Mouse (Mus musculus) forebrain, embryonic 13.5 days (tissue): ENCODE data around the gene Slc22a6. TPM values are rescaled to one million over a fixed set of nuclear protein-coding genes. Genes with fewer than 3 reads are reported as not detected.

Experiments
- ATAC-seq: fragments of 200-750 bp; cut with Nextera tagmentation; 2 replicates; pipeline ENCODE4 v1.8.0; 2017
- H3K27ac ChIP-seq: fragments of 300-500 bp; sonication (generic); 2 replicates; pipeline ENCODE4 v1.5.1; 2015; ENCODE audit warnings: inconsistent platforms, mild to moderate bottlenecking, moderate library complexity
- H3K27me3 ChIP-seq: fragments of 300-500 bp; sonication (generic); 2 replicates; pipeline ENCODE4 v1.6.1; 2015; ENCODE audit warnings: mild to moderate bottlenecking, inconsistent platforms
- H3K36me3 ChIP-seq: fragments of 300-500 bp; sonication (generic); 2 replicates; pipeline ENCODE4 v1.6.1; 2015; ENCODE audit warnings: mild to moderate bottlenecking, inconsistent platforms; ENCODE audit not compliant: poor library complexity, severe bottlenecking
- H3K4me1 ChIP-seq: fragments of 300-500 bp; sonication (generic); 2 replicates; pipeline ENCODE4 v1.6.1; 2015; ENCODE audit warnings: inconsistent platforms
- H3K4me2 ChIP-seq: fragments of 300-500 bp; sonication (generic); 2 replicates; pipeline ENCODE4 v1.6.1; 2015; ENCODE audit warnings: inconsistent platforms, mild to moderate bottlenecking, moderate library complexity
- H3K4me3 ChIP-seq: fragments of 300-500 bp; sonication (generic); 2 replicates; pipeline ENCODE4 v1.5.1; 2015; ENCODE audit warnings: mild to moderate bottlenecking, inconsistent platforms
- H3K9ac ChIP-seq: fragments of 300-500 bp; sonication (generic); 2 replicates; pipeline ENCODE4 v1.6.1; 2015; ENCODE audit warnings: mild to moderate bottlenecking, inconsistent platforms
- H3K9me3 ChIP-seq: fragments of 300-500 bp; sonication (generic); replicated peaks from 2 replicates; pipeline ENCODE4 v1.6.1; 2016; ENCODE audit warnings: inconsistent platforms
- WGBS: fragments of 180-500 bp; shearing (Covaris S2); methylation state at CpG from one replicate; pipeline ENCODE4 v1.1.7; 2015; 5-methylcytosine and 5-hydroxymethylcytosine counted together
- polyA plus RNA-seq: library from polyadenylated mRNA; unstranded; fragments of >200 nt; fragmentation: Nextera tagmentation; extraction: Ambion mirVana; gene quantifications from 2 replicates; pipeline ENCODE4 v1.2.1, GENCODE M21; 2015

The Slc22a6 gene
- polyA plus RNA-seq, 1 experiment from 2014 or later: 3.2 TPM

DNA sequence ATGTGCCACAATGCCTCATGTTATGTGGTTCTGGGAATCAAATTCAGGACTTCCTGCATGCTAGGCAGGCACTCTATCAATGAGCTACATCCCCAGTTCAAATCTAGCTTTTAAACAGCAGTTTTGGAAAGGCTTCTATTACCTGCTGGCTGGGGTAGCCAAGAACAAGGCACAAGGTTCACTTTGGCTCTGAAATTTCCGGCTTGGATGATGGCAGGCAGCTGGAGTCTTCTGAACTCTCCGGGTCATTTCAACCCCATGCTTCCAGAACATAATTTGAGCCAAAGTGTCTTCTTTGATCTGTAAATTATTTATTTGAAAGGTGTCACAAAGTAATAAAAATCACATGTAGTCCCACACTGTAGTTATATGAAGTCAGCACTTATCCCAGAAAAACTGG lies 4.7 kb upstream of the Slc22a6 start:
- H3K27me3 ChIP-seq: no peaks in the 10 kb centered on the region
- ATAC-seq: no peak
- no peak overlapping the region for H3K27ac ChIP-seq
- H3K9me3 ChIP-seq: no peaks in the 10 kb centered on the region
- H3K36me3 ChIP-seq: no peaks in the 10 kb centered on the region
- no peak overlapping the region for H3K9ac ChIP-seq
- H3K4me3 ChIP-seq: no peak overlapping the region
- no peaks in the 10 kb centered on the region for H3K4me1 ChIP-seq
- 89% methylated on average over 2 of the region's 2 CpGs for WGBS
- H3K4me2 ChIP-seq: no peak overlapping the region

DNA sequence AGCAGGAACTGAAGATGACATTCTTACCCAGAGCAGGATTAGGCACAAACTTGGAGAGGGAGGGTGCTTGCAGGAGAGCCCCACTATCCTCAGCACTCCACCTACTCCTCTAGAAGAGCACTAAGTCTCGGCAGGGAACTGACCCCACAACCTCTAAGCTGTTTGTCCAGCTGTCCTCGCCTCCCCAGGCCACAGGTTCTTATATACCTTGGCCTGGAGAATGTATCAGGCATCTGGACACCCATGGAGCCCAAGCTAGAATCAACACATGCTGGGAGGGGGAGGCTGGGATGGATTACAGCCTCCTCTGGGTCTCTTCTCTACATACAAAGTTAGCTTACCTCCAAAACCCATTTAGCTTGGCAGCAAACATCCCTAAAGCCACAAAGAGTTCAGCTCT lies 3.5 kb upstream of the Slc22a6 start:
- H3K4me1 ChIP-seq: no peaks in the 10 kb centered on the region
- no peaks in the 10 kb centered on the region for H3K9me3 ChIP-seq
- no peaks in the 10 kb centered on the region for H3K36me3 ChIP-seq
- WGBS: 64% methylated on average over 2 of the region's 2 CpGs
- H3K27ac ChIP-seq: no peak overlapping the region
- ATAC-seq: no peak
- no peak overlapping the region for H3K9ac ChIP-seq
- H3K27me3 ChIP-seq: no peaks in the 10 kb centered on the region
- no peak overlapping the region for H3K4me2 ChIP-seq
- no peak overlapping the region for H3K4me3 ChIP-seq

DNA sequence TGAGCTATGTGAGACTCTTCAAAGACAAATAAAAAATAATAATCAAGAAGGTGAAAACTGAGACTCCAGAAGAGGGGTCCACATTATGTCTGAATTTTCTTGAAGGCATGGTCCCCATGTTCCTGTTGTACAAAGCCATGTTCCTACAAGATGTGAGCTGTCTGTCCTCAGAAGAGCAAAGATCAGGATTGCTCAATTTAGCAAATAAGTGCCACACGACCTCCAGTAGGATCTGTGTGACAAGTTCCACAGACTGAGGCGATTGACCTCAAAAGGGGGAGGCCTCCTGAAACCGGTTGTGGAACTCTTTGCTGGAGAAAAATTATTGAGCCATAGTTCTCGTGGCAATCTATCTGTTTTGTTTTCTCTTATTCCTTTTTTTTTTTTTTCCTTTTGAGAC lies 1.5 kb upstream of the Slc22a6 start:
- Histone ChIP-seq H3K36me3 (no peaks in the 10 kb centered on the region), H3K27ac (no peak overlapping the region), H3K9ac (no peak overlapping the region), H3K4me1 (no peaks in the 10 kb centered on the region), H3K4me3 (no peak overlapping the region), H3K4me2 (no peak overlapping the region), H3K27me3 (no peaks in the 10 kb centered on the region), H3K9me3 (no peaks in the 10 kb centered on the region)
- 72% methylated on average over 4 of the region's 4 CpGs for WGBS
- ATAC-seq: no peak

DNA sequence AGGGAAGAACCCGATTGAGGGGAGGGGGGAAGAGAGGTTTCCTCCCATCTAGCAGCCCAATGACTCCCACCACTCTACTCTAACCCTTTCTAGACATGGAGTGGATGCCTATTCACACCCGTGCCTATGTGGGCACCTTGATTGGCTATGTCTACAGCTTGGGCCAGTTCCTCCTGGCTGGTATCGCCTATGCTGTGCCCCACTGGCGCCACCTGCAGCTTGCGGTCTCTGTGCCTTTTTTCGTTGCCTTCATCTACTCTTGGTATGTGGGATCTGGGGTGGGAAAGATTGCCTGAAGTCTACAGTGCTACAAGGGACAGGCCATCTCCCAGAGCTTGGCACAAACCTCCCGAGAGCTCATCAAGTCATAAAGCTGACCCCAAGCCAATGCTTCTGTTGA lies 3.3 kb downstream of the Slc22a6 start:
- no peaks in the 10 kb centered on the region for H3K9me3 ChIP-seq
- 93% methylated on average over 7 of the region's 7 CpGs for WGBS
- ATAC-seq: no peak

DNA sequence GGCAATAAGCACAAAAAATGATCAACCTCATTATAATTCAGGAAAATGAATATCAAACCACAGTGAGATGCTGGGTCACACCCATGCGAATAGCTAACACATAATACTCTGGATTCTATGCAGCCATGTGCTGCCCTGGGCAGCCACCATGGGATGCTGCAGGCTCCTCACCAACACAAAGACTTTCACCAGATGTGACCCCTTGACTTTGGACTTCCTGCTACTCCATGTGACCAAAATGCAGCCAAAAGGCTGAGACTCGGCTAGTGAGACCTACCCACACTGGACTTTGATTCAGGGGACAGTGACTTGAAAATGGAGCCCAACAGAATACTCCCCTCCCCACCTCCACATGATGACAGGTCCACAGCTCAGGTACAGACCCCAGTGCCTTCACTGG lies 12.4 kb downstream of the Slc22a6 start:
- Histone ChIP-seq H3K4me3 (no peak overlapping the region), H3K27me3 (peaks cover 2% of the 10 kb centered on the region; the same call in 1 of the 2 replicates), H3K4me1 (no peaks in the 10 kb centered on the region), H3K4me2 (no peak overlapping the region), H3K27ac (no peak overlapping the region), H3K36me3 (no peaks in the 10 kb centered on the region), H3K9me3 (no peaks in the 10 kb centered on the region), H3K9ac (no peak overlapping the region)
- 80% methylated on average over 2 of the region's 2 CpGs for WGBS
- ATAC-seq: no peak

More for the DNA sequence above, 3.3 kb downstream of the Slc22a6 start:
- no peak overlapping the region for H3K4me2 ChIP-seq
- H3K27ac ChIP-seq: no peak overlapping the region
- H3K36me3 ChIP-seq: no peaks in the 10 kb centered on the region
- H3K9ac ChIP-seq: no peak overlapping the region
- no peaks in the 10 kb centered on the region for H3K27me3 ChIP-seq
- H3K4me3 ChIP-seq: no peak overlapping the region
- no peaks in the 10 kb centered on the region for H3K4me1 ChIP-seq

DNA sequence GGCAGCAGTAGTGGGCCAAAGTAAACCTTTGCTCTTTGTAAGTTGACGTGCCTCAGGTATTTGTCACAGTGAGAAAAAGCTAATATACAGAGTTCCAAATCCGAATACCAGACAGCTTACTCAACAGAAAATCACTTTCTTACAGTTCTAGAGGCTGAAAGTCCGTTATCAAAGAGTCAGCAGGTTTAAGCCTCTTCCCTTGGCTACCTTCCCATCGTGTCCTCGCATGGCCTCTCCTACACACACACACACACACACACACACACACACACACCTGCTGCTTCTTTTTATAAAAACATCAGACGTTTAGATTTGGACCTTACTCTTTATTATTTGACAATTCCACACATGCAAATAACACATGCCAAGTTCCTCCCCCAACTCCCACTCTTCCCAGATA lies 13.0 kb downstream of the Slc22a6 start:
- no peak for ATAC-seq
- H3K4me1 ChIP-seq: no peaks in the 10 kb centered on the region
- peaks cover 2% of the 10 kb centered on the region; the same call in 1 of the 2 replicates for H3K27me3 ChIP-seq
- 83% methylated on average over 6 of the region's 6 CpGs for WGBS
- no peak overlapping the region for H3K4me3 ChIP-seq
- H3K36me3 ChIP-seq: no peaks in the 10 kb centered on the region
- H3K9me3 ChIP-seq: no peaks in the 10 kb centered on the region
- H3K9ac ChIP-seq: no peak overlapping the region
- no peak overlapping the region for H3K4me2 ChIP-seq
- H3K27ac ChIP-seq: no peak overlapping the region

DNA sequence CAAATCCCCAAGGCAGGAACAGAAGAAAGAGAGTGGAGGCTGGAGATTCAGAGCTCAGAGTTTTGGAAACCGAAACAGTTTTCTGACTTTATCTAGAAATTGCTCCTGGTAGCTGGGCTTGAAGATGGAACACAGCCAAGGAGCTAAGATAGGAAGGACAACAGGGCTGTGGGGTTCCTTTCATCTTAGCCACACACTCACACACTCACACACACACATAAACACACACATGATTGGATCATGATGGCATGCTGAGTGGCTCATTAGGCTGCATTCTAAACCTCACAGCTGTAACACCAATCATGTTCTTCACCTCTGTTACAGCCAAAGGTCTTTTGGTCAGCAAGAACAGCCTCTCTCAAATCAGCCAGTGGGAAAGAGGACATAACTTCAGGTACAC lies 14.2 kb downstream of the Slc22a6 start:
- H3K4me1 ChIP-seq: no peaks in the 10 kb centered on the region
- no peak overlapping the region for H3K4me2 ChIP-seq
- H3K4me3 ChIP-seq: no peak overlapping the region
- 64% methylated on average over 1 of the region's 1 CpGs for WGBS
- ATAC-seq: no peak
- H3K9me3 ChIP-seq: no peaks in the 10 kb centered on the region
- no peaks in the 10 kb centered on the region for H3K27me3 ChIP-seq
- H3K27ac ChIP-seq: no peak overlapping the region
- no peak overlapping the region for H3K9ac ChIP-seq
- no peaks in the 10 kb centered on the region for H3K36me3 ChIP-seq

DNA sequence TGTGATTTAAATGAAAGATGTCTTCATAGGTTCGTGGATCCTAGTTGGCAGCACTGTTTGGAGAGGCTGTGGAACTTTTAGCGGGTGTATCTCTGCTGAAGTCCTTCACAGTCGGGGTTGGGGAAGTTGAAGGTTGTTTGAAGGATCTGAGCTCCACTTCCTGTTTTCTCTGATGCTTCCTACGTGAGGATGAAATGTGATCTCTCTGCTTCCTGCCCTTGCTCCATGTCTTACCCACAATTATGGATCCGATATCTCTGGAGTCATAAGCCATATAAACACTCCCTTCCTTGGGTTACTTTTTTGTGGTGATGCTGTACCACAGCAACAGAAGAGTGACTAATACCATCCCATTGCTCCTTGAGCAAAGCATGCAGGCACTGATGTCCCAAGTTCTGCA lies 24.2 kb downstream of the Slc22a6 start:
- Histone ChIP-seq H3K4me2 (no peak overlapping the region), H3K9ac (no peak overlapping the region), H3K27ac (no peak overlapping the region), H3K4me3 (no peak overlapping the region), H3K36me3 (no peaks in the 10 kb centered on the region), H3K27me3 (no peaks in the 10 kb centered on the region), H3K4me1 (no peaks in the 10 kb centered on the region), H3K9me3 (no peaks in the 10 kb centered on the region)
- ATAC-seq: no peak
- 81% methylated on average over 5 of the region's 5 CpGs for WGBS

DNA sequence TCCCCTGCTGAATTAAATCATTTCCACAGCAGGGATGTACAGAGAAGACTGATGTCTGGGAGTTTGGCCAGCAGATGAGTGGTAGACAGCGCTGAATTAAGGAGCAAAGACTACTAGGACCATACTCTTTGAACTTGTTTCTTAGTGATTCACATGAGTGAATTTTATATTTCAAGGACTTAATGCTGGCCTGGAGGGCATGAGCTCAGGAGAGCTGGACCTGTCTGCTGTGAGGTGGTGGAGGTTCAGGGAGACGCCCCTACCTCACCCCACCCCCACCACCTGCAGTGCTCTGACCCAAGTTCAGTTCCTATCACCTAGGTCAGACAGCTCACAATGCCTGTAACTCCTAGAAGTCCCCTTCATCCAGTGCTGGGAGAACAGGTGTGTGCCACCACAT lies 28.6 kb downstream of the Slc22a6 start:
- 85% methylated on average over 2 of the region's 2 CpGs for WGBS
- Histone ChIP-seq H3K9ac (no peak overlapping the region), H3K9me3 (no peaks in the 10 kb centered on the region), H3K4me2 (no peak overlapping the region), H3K4me1 (no peaks in the 10 kb centered on the region), H3K27ac (no peak overlapping the region), H3K4me3 (no peak overlapping the region), H3K36me3 (no peaks in the 10 kb centered on the region), H3K27me3 (no peaks in the 10 kb centered on the region)
- ATAC-seq: no peak

DNA sequence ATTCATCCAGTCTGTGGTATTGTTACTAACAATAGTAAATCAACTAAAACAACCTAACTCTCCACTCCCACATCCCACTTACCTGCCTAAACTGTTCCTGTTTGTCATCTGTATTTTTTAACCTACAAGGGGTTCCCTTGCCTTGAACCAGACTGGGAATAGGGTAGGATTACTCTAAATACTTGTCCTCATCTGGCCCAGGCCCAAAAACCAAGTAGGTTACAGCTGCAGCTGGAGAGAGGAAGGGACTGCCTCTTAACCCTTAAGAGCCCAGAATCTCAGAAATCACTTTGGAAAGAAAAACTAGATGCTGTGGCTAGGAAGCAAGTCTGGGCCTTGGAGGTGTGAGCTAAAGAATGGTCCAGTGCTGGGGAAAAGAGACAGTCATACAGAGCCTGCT lies 38.0 kb downstream of the Slc22a6 start:
- ATAC-seq: no peak
- no peak overlapping the region for H3K4me3 ChIP-seq
- no peaks in the 10 kb centered on the region for H3K27me3 ChIP-seq
- H3K4me1 ChIP-seq: no peaks in the 10 kb centered on the region
- H3K9ac ChIP-seq: no peak overlapping the region
- H3K27ac ChIP-seq: no peak overlapping the region
- H3K9me3 ChIP-seq: no peaks in the 10 kb centered on the region
- H3K4me2 ChIP-seq: no peak overlapping the region
- no peaks in the 10 kb centered on the region for H3K36me3 ChIP-seq

DNA sequence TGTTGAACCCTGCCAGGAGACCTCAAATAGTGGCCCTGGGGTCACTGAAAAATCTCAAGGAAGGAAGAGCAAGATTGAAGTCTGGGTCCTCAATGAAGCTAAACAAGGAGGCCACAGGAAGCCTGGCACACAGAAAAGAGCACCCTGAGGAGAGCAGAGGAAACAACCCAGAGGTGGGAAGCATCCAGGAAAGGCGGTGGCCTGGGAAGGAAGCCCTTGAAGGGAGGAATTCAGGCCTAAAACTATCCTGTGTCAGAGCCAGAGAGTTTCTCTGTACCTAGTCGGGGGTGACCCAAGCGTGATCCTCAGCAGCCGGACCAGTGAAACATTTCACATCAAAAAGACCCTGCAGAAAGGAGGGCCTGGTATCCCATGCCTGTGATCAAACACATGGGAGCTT lies 38.5 kb downstream of the Slc22a6 start:
- H3K9ac ChIP-seq: no peak overlapping the region
- WGBS: 80% methylated on average over 4 of the region's 4 CpGs
- no peak for ATAC-seq
- no peaks in the 10 kb centered on the region for H3K36me3 ChIP-seq
- H3K4me2 ChIP-seq: no peak overlapping the region
- H3K9me3 ChIP-seq: no peaks in the 10 kb centered on the region
- no peaks in the 10 kb centered on the region for H3K27me3 ChIP-seq
- no peaks in the 10 kb centered on the region for H3K4me1 ChIP-seq
- no peak overlapping the region for H3K4me3 ChIP-seq
- no peak overlapping the region for H3K27ac ChIP-seq

DNA sequence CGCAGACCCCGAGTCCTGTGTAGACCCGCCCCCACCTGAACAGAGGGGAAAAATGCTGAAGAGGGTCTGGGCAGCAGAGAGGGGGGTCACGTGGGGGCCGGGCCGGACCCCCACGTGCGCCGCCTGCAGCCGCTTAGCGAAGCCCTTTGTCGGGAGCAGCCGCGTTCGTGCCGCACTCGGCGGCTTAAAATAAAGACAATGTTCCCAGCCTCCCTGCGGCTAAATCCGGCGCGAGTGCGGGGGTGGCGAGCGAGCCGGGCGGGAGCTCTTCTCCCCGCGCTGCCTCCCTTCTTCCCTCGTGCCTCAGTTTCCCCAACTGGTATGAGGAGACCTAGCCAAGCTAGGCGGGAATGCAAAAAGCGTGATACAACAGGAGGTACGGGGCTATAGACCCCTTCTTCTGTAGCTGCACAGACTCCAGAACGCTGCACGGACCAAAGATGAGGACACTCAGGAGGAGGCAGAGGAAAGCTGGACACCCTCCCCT lies 44.0 kb downstream of the Slc22a6 start:
- Histone ChIP-seq H3K27ac (peak overlapping the region; percentile 54), H3K36me3 (no peaks in the 10 kb centered on the region), H3K4me3 (peak overlapping the region; percentile 46), H3K9me3 (no peaks in the 10 kb centered on the region), H3K9ac (peak overlapping the region; percentile 68), H3K4me1 (peaks cover 6% of the 10 kb centered on the region), H3K4me2 (peak overlapping the region; percentile 86), H3K27me3 (peaks cover 3% of the 10 kb centered on the region; the same call in 1 of the 2 replicates)
- peak; percentile 66 for ATAC-seq
- WGBS: 0% methylated on average over 35 of the region's 35 CpGs

DNA sequence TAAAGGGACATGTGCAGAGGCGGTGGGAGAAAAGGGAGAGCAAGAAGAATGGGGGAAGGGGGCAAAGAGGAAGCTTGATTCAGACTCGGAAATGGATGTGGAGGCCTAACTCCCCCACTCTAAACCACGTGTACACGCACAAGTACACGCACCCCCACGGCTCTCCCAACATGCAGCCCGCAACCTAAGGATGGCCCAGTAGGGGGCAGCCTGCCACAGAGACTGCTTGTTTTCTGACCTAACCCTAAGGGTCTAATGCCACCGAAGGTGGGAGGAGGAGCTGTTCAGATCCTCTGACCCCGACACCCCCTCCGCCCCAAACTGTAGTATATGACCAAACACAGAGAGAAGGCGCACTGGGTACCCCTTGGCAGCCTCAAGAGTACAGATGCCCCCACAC lies 44.5 kb downstream of the Slc22a6 start:
- peaks cover 3% of the 10 kb centered on the region; the same call in 1 of the 2 replicates for H3K27me3 ChIP-seq
- H3K4me1 ChIP-seq: peaks cover 6% of the 10 kb centered on the region
- peak overlapping the region; percentile 86 for H3K4me2 ChIP-seq
- peak overlapping the region; percentile 46 for H3K4me3 ChIP-seq
- peak; percentile 52 for ATAC-seq
- WGBS: 2% methylated on average over 11 of the region's 11 CpGs
- H3K27ac ChIP-seq: no peak overlapping the region; the same call in 1 of the 2 replicates
- H3K9me3 ChIP-seq: no peaks in the 10 kb centered on the region
- no peaks in the 10 kb centered on the region for H3K36me3 ChIP-seq
- peak overlapping the region; percentile 68; the same call in 1 of the 2 replicates for H3K9ac ChIP-seq
